Mouse (Mus musculus) heart, embryonic 13.5 days (tissue): ENCODE measurements around the gene Art2b. TPM values are rescaled to one million over a fixed set of nuclear protein-coding genes. Genes with fewer than 3 reads are reported as not detected.

Experiments used
- ATAC-seq: fragments of 200-750 bp; cut with Nextera tagmentation; 2 replicates; pipeline ENCODE4 v1.8.0; 2017; ENCODE audit warnings: moderate TSS enrichment; ENCODE audit not compliant: insufficient number of reproducible peaks, low FRiP score, low TSS enrichment; ENCODE audit errors: extremely low read depth
- H3K27ac ChIP-seq: fragments of 300-500 bp; sonication (generic); replicated peaks from 2 replicates; pipeline ENCODE4 v1.5.1; 2015; ENCODE audit warnings: moderate library complexity, mild to moderate bottlenecking, inconsistent platforms
- H3K27me3 ChIP-seq: fragments of 300-500 bp; sonication (generic); replicated peaks from 2 replicates; pipeline ENCODE4 v1.6.1; 2015; ENCODE audit warnings: mild to moderate bottlenecking, inconsistent platforms
- H3K36me3 ChIP-seq: fragments of 300-500 bp; sonication (generic); 2 replicates; pipeline ENCODE4 v1.6.1; 2015; ENCODE audit warnings: mild to moderate bottlenecking, inconsistent platforms
- H3K4me1 ChIP-seq: fragments of 300-500 bp; sonication (generic); 2 replicates; pipeline ENCODE4 v1.6.1; 2015; ENCODE audit warnings: inconsistent platforms
- H3K4me2 ChIP-seq: fragments of 300-500 bp; sonication (generic); 2 replicates; pipeline ENCODE4 v1.6.1; 2015; ENCODE audit warnings: inconsistent platforms, mild to moderate bottlenecking, moderate library complexity
- H3K4me3 ChIP-seq: fragments of 300-500 bp; sonication (generic); 2 replicates; pipeline ENCODE4 v1.5.1; 2015; ENCODE audit warnings: moderate library complexity, mild to moderate bottlenecking, inconsistent platforms
- H3K9ac ChIP-seq: fragments of 300-500 bp; sonication (generic); 2 replicates; pipeline ENCODE4 v1.6.1; 2015; ENCODE audit warnings: inconsistent platforms, mild to moderate bottlenecking, moderate library complexity
- H3K9me3 ChIP-seq: fragments of 300-500 bp; sonication (generic); 2 replicates; pipeline ENCODE4 v1.6.1; 2016; ENCODE audit warnings: inconsistent platforms
- WGBS: fragments of 180-500 bp; shearing (Covaris S2); methylation state at CpG from one replicate; pipeline ENCODE4 v1.1.7; 2015; ENCODE audit warnings: mixed read lengths; 5-methylcytosine and 5-hydroxymethylcytosine counted together
- polyA plus RNA-seq: library from polyadenylated mRNA; unstranded; fragments of >200 nt; fragmentation: Nextera tagmentation; extraction: Ambion mirVana; gene quantifications from 2 replicates; pipeline ENCODE4 v1.2.1, GENCODE M21; 2015

Art2b gene
- polyA plus RNA-seq, 1 experiment from 2014 or later, result not detected

GRCm38 (mm10) chr7:101538141-101538933 is 47.1 kb downstream of the Art2b start:
- peaks cover 16% of the 10 kb centered on the region; the same call in 1 of the 2 replicates for H3K27me3 ChIP-seq
- H3K4me3 ChIP-seq, result no peak overlapping the region
- no peak overlapping the region for H3K4me2 ChIP-seq
- H3K9me3 ChIP-seq, result no peaks in the 10 kb centered on the region
- WGBS, result 39% methylated on average over 14 of the region's 14 CpGs
- H3K4me1 ChIP-seq, result 0 out of 2 replicates have a peak, but pooled peaks cover 8% of the 10 kb centered on the region
- H3K36me3 ChIP-seq, result no peaks in the 10 kb centered on the region
- H3K9ac ChIP-seq, result no peak overlapping the region
- no peak for ATAC-seq
- no peak overlapping the region for H3K27ac ChIP-seq

- Histone ChIP-seq H3K27ac (no peak overlapping the region), H3K9ac (no peak overlapping the region), H3K4me1 (0 out of 2 replicates have a peak, but pooled peaks cover 8% of the 10 kb centered on the region), H3K4me2 (no peak overlapping the region), H3K36me3 (no peaks in the 10 kb centered on the region), H3K4me3 (no peak overlapping the region), H3K9me3 (no peaks in the 10 kb centered on the region), H3K27me3 (peaks cover 16% of the 10 kb centered on the region; the same call in 1 of the 2 replicates)
- ATAC-seq, result no peak
- WGBS, result 50% methylated on average over 8 of the region's 8 CpGs
Measured at GRCm38 (mm10) chr7:101537541-101537940, 47.9 kb downstream of the Art2b start.

- Histone ChIP-seq H3K36me3 (no peaks in the 10 kb centered on the region), H3K9me3 (no peaks in the 10 kb centered on the region), H3K27me3 (peaks cover 16% of the 10 kb centered on the region; the same call in 1 of the 2 replicates), H3K27ac (no peak overlapping the region), H3K4me1 (0 out of 2 replicates have a peak, but pooled peaks cover 3% of the 10 kb centered on the region), H3K4me2 (no peak overlapping the region), H3K4me3 (no peak overlapping the region), H3K9ac (no peak overlapping the region)
- ATAC-seq, result no peak
- WGBS, result 71% methylated on average over 5 of the region's 5 CpGs
Measured at GRCm38 (mm10) chr7:101535517-101535916, 49.9 kb downstream of the Art2b start.

GRCm38 (mm10) chr7:101535102-101535501 is 50.3 kb downstream of the Art2b start:
- no peak overlapping the region for H3K4me2 ChIP-seq
- H3K4me3 ChIP-seq, result no peak overlapping the region
- H3K4me1 ChIP-seq, result 0 out of 2 replicates have a peak, but pooled peaks cover 3% of the 10 kb centered on the region
- H3K9ac ChIP-seq, result no peak overlapping the region
- peaks cover 16% of the 10 kb centered on the region; the same call in 1 of the 2 replicates for H3K27me3 ChIP-seq
- H3K9me3 ChIP-seq, result no peaks in the 10 kb centered on the region
- no peak for ATAC-seq
- H3K36me3 ChIP-seq, result no peaks in the 10 kb centered on the region
- H3K27ac ChIP-seq, result no peak overlapping the region
- WGBS, result 73% methylated on average over 10 of the region's 10 CpGs

GRCm38 (mm10) chr7:101534428-101534827 is 51.0 kb downstream of the Art2b start:
- no peaks in the 10 kb centered on the region for H3K36me3 ChIP-seq
- H3K4me2 ChIP-seq, result no peak overlapping the region
- no peaks in the 10 kb centered on the region for H3K9me3 ChIP-seq
- H3K27ac ChIP-seq, result no peak overlapping the region
- no peak overlapping the region for H3K4me3 ChIP-seq
- ATAC-seq, result no peak
- no peak overlapping the region for H3K9ac ChIP-seq
- H3K4me1 ChIP-seq, result no peaks in the 10 kb centered on the region
- WGBS, result 31% methylated on average over 5 of the region's 5 CpGs
- H3K27me3 ChIP-seq, result peaks cover 13% of the 10 kb centered on the region; the same call in 1 of the 2 replicates

Other genes with a start within 250 kb of the Art2b start
- gene Arap1, start 237.5 kb downstream of the Art2b start, polyA plus RNA-seq, result 25.6 and 26.3 TPM in 2 replicates
- not detected in 2 replicates for gene Gm45837, start 174.7 kb downstream of the Art2b start, polyA plus RNA-seq
- gene Pde2a, start 163.9 kb downstream of the Art2b start, polyA plus RNA-seq, result 10.4 and 11.5 TPM in 2 replicates
- 47.0 and 52.3 TPM in 2 replicates for gene Clpb, start 78.0 kb upstream of the Art2b start, polyA plus RNA-seq
- gene Phox2a, start 232.7 kb upstream of the Art2b start, polyA plus RNA-seq, result 0.11 and 0.32 TPM in 2 replicates